Mouse (Mus musculus) cerebellum, adult 2 months (tissue): ENCODE results near the gene Fbf1. TPM values are rescaled to one million over a fixed set of nuclear protein-coding genes. Genes with fewer than 3 reads are reported as not detected.

ENCODE experiments used
- DNase-seq, 2 experiments: peaks; one replicate each; pipeline ENCODE4 v3.0.0; 2021
- H3K27ac ChIP-seq: fragments of 200-500 bp; 2 replicates; pipeline ENCODE4 v1.5.1; 2012; ENCODE audit warnings: low read length, control low read depth, inconsistent platforms; ENCODE audit not compliant: insufficient read depth
- H3K27me3 ChIP-seq: fragments of 200-500 bp; 2 replicates; pipeline ENCODE4 v1.6.1; 2012; ENCODE audit warnings: inconsistent platforms, mild to moderate bottlenecking, low read length, moderate library complexity; ENCODE audit not compliant: control insufficient read depth, insufficient read depth
- H3K4me1 ChIP-seq: fragments of 200-500 bp; 2 replicates; pipeline ENCODE4 v1.6.1; 2011; ENCODE audit warnings: low read length; ENCODE audit not compliant: control insufficient read depth, insufficient read depth
- H3K4me3 ChIP-seq: fragments of 200-500 bp; replicated peaks from 2 replicates; pipeline ENCODE3; 2011; ENCODE audit warnings: mild to moderate bottlenecking, low read depth, low read length, control low read depth; ENCODE audit not compliant: insufficient read depth
- CTCF ChIP-seq: fragments of 200-500 bp; IDR thresholded peaks from 2 replicates; pipeline ENCODE4 v1.5.1; 2011; ENCODE audit warnings: low read depth, mild to moderate bottlenecking, control low read depth, low read length, moderate library complexity, borderline replicate concordance; ENCODE audit not compliant: insufficient read depth
- POLR2A ChIP-seq: fragments of 200-500 bp; IDR thresholded peaks from 2 replicates; pipeline ENCODE4 v1.6.1; 2011; ENCODE audit warnings: low read length, control low read depth, borderline replicate concordance; ENCODE audit not compliant: insufficient read depth
- WGBS: fragments of 180-500 bp; shearing (Covaris S2); methylation state at CpG from one replicate; pipeline ENCODE4 v1.1.7; 2018; 5-methylcytosine and 5-hydroxymethylcytosine counted together
- polyA plus RNA-seq: library from polyadenylated mRNA; depleted of rRNA; stranded (reverse); fragments of >200 nt; gene quantifications from 2 replicates; pipeline ENCODE4 v1.2.3, GENCODE M21; 2012

Gene Fbf1
- polyA plus RNA-seq, 1 experiment = 81.1 TPM

DNA sequence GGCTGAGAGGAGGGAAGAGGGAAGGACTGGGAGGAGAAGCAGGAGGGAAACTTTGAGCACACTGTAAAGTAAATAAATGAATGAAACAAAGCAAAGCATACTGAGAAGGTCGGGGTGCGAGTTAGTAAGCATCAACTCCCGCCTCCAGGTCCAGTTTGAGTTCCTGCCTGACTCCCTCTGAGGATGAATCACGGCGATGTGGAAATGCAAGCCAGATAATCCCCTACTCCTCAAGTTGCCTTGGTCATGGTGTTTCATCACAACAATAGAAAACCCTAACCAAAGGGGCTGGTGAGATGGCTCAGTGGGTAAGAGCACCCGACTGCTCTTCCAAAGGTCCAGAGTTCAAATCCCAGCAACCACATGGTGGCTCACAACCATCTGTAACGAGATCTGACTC is 8.0 kb upstream of the Fbf1 start:
- no peak overlapping the region for H3K27ac ChIP-seq
- H3K4me3 ChIP-seq = no peak overlapping the region
- DNase-seq = no peak
- H3K27me3 ChIP-seq = no peaks in the 10 kb centered on the region
- TF ChIP-seq CTCF (no peak), POLR2A (no peak)
- H3K4me1 ChIP-seq = no peaks in the 10 kb centered on the region
- WGBS = 83% methylated on average over 7 of the region's 7 CpGs

DNA sequence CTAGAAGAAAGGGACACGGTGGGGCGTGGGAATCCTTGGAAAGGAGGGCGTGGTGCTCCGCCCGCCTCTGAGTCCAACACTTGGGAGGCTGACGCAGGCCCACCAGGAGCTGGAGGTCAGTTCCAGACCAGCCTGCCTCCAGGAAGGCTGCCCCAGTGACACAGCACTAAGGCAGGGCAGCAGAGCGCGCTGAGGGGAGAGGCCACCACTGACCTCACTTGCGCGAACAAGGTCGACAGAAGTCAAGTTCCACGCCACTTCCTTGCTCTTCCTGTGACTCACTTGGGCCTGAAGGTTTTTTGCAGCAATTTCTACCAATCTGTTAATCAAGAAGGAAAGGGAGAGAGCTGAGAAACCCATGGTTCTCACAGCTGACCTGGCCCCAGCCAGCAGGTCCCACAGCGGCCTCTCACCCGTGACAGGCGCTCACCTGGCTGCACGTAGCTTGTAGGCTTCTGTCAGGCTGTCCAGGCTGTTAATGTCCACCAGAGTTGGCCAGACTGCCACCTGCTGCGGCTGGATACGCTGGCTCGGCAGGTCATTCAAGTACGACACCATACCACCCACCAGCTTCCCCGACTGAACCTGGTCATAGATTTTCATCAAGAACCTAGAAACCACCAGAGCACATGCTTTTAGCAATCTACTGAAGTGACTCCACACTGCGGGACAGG is 6.9 kb upstream of the Fbf1 start:
- Histone ChIP-seq H3K27me3 (no peaks in the 10 kb centered on the region), H3K4me1 (no peaks in the 10 kb centered on the region), H3K27ac (no peak overlapping the region), H3K4me3 (no peak overlapping the region)
- no peak for DNase-seq
- WGBS = 86% methylated on average over 22 of the region's 22 CpGs
- TF ChIP-seq POLR2A (no peak), CTCF (no peak)

DNA sequence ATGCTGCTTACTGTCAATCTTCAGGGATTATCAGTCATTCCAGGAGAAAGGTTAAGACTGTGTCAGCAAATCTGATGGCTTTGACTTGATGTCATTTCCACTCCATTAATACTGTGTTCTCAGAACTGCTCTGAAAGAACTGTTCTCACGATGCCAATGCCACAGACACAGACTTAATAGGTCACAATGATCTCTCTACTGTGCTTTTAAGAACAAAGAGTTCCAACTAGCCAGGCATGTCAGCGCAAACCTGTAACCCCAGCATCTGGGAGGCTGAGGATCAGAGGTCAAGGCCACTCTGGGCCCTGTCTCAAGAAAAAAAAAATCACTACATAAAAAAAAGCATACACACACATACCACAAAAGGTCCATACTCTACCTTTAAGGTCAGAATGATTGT is 4.0 kb upstream of the Fbf1 start:
- Histone ChIP-seq H3K27ac (no peak overlapping the region), H3K4me3 (no peak overlapping the region), H3K4me1 (no peaks in the 10 kb centered on the region), H3K27me3 (no peaks in the 10 kb centered on the region)
- DNase-seq = no peak
- no peak for TF ChIP-seq POLR2A
- no peak for TF ChIP-seq CTCF
- 82% methylated on average over 2 of the region's 2 CpGs for WGBS

DNA sequence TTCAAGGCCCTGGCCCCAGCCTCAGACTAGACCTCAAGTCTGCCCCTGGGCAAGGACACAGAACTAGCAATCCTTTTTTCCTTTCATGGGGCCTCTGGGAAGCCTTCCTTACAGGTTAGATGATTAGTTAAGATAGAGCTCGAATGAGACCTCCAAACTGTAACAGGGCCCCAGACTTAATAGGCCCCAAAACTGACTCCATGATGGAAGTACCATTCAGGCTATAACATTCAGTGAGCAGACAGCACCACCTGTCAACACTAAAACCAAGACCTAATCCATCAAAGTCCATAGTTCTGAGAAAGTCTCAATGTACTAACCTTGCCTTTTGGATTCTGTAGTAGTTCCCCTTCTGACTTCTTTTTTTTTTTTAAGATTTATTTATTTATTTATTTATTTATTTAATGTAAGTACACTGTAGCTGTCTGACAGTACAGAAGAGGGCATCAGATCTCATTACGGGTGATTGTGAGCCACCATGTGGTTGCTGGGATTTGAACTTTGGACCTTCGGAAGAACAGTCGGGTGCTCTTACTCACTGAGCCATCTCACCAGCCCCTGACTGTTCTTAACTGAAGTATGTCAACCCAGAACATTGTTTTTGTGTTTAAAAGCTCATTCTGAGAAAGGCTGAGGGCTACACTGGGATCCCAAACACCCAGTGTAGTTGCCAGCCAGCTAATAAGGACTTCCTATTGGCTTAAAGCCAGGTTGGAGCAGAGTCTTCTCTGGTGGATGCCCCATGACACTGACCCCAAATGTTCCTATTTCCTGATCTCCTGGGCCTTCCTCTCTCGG is 2.2 kb upstream of the Fbf1 start:
- Histone ChIP-seq H3K27me3 (no peaks in the 10 kb centered on the region), H3K4me1 (peaks cover 3% of the 10 kb centered on the region; the same call in 1 of the 2 replicates), H3K4me3 (no peak overlapping the region), H3K27ac (no peak overlapping the region)
- 85% methylated on average over 5 of the region's 5 CpGs for WGBS
- DNase-seq = no peak
- TF ChIP-seq POLR2A (no peak), CTCF (no peak)

DNA sequence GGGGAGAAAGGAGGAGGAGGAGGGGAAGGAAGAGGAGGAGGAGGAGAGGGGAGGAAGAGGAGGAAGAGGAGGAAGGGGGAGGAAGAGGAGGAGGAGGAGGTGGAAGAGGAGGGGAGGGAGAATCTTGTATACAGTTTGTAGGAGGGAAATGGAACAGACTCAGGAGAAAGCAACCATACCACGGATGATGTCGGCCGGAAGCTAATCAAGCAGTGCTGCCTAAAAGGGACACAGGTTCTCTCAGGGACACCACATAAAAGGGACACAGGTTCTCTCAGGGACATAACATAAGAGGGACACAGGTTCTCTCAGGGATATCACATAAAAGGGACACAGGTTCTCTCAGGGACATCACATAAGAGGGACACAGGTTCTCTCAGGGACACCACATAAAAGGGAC is 1.2 kb upstream of the Fbf1 start:
- no peak for DNase-seq
- Histone ChIP-seq H3K4me3 (no peak overlapping the region), H3K4me1 (peaks cover 3% of the 10 kb centered on the region; the same call in 1 of the 2 replicates), H3K27me3 (no peaks in the 10 kb centered on the region), H3K27ac (no peak overlapping the region)
- WGBS = 82% methylated on average over 3 of the region's 3 CpGs
- no peak for TF ChIP-seq POLR2A
- TF ChIP-seq CTCF = no peak

DNA sequence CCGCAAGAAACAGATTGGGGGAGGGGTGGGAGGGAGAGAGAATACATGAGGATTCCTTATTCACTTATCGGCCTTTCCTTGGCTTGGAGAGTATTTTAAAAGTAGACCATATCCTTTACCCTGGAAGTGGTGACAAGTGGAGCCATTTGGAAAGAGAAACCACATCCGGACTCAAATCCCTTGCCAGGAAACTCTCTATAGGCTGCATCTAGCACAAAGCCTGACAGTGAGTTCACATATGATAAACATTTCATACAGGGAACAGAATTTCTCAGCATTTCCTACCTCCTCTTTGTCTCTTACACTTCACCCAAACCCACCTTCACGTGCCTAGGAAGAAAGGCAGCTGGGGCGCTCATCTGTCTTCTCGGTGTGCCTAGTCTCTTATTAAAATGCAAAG is 734 bp downstream of the Fbf1 start:
- Histone ChIP-seq H3K4me1 (peaks cover 5% of the 10 kb centered on the region), H3K27me3 (no peaks in the 10 kb centered on the region), H3K4me3 (peak overlapping the region; percentile 76), H3K27ac (peak overlapping the region; percentile 28; the same call in 1 of the 2 replicates)
- no peak for DNase-seq
- TF ChIP-seq CTCF = no peak
- no peak for TF ChIP-seq POLR2A
- 7% methylated on average over 6 of the region's 6 CpGs for WGBS

DNA sequence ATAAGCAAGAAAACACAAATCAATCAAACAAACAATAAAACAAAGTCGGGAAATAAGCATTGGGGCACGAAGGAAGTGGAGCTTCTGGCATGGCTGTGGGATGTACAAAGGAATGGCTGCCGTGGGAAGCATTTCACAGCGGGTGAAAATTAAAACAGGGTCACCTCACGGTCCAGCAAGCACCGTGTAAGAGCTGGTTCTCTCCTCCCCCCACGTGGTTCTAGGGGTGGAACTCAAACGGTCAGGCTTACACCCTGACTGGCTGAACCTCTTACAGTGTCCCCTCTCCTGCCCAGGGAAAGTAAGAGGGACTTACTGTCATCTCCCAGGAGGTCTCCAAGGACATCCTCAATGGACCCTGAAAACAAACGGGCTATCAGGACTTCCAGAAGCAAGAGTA is 5.0 kb downstream of the Fbf1 start:
- H3K4me1 ChIP-seq = peaks cover 6% of the 10 kb centered on the region
- 10% methylated on average over 9 of the region's 9 CpGs for WGBS
- no peak overlapping the region for H3K4me3 ChIP-seq
- no peaks in the 10 kb centered on the region for H3K27me3 ChIP-seq
- H3K27ac ChIP-seq = no peak overlapping the region
- DNase-seq = no peak
- TF ChIP-seq POLR2A = no peak
- no peak for TF ChIP-seq CTCF

DNA sequence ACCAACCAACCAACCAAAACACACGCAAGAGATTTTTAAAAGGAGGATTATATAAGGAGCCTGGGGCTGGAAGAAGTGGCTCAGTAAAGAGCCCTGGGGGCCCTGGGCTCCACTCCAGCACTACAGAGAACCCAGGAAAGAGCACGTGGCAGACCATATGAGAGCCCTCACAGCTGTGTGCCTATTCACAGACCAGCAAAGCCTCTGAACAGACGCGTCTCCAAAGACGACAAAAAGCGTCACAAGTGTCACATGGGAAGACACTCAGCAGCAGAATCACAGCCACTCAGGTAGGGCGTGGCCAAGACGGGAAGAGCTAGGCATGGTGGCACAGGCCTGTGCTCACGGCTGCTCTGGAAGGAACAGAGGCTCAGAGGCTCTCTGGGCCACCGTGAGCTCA is 5.8 kb downstream of the Fbf1 start:
- DNase-seq = no peak
- Histone ChIP-seq H3K4me3 (no peak overlapping the region), H3K4me1 (peaks cover 6% of the 10 kb centered on the region), H3K27me3 (no peaks in the 10 kb centered on the region), H3K27ac (no peak overlapping the region)
- WGBS = 46% methylated on average over 10 of the region's 10 CpGs
- TF ChIP-seq POLR2A = no peak
- TF ChIP-seq CTCF = no peak
